Mouse (Mus musculus): ENCODE data around the gene Nebl. TPM values are rescaled to one million over a fixed set of nuclear protein-coding genes. Genes with fewer than 3 reads are reported as not detected.

The Nebl gene
- polyA plus RNA-seq, 1 experiment = 42.5 TPM

DNA sequence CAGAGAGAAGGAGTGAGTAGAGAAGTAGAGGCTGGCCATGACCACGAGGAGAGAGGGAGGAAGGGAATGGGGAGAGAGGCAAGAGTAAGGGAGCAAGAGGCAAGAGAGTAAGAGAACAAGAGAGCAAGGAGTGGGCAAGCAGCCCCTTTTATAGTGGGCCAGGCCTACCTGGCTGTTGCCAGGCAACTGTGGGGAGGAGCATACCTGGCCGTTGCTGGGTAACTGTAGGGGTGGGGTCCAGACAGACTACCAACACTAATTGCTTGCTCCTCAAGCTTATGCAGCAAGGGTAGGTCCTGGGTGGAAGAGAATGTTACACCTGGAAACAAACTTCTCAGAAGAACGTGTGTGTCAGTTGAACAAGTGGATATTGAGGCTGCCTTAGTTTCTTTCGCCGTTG is 20.0 kb downstream of the Nebl start:
- no peak for DNase-seq (ENCODE audit: extremely low spot score in 1 of 2, low spot score in 1 of 2)

DNA sequence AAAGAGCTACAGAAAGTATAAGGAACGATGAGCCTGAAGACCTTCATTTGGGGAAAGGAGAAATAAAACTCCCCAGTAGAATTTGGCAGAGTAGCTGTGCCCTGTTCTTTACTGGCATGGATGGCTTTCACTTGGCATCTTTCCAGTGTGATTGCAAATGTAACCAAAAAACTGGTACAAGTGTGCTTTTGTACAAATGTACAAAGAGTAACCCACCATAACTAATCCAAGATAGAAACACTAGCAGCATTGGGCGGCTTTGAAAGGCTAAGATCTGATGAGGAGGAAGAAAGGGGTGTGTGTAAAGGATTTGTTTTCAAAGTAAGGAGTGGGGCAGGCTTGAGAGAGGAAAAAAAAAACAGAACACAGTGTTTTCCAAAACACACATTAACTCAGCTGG is 21.2 kb downstream of the Nebl start:
- no peak for DNase-seq (ENCODE audit: extremely low spot score in 1 of 2, low spot score in 1 of 2)

GRCm38 (mm10) chr2:17705964-17706363 is 25.3 kb downstream of the Nebl start:
- DNase-seq (ENCODE audit: extremely low spot score in 1 of 2, low spot score in 1 of 2) = no peak

- no peak for DNase-seq (ENCODE audit: extremely low spot score in 1 of 2, low spot score in 1 of 2)
These were observed 25.8 kb downstream of the Nebl start for GRCm38 (mm10) chr2:17705426-17705825.

GRCm38 (mm10) chr2:17703170-17703512 is 28.1 kb downstream of the Nebl start:
- no peak for DNase-seq (ENCODE audit: extremely low spot score in 1 of 2, low spot score in 1 of 2)

DNA sequence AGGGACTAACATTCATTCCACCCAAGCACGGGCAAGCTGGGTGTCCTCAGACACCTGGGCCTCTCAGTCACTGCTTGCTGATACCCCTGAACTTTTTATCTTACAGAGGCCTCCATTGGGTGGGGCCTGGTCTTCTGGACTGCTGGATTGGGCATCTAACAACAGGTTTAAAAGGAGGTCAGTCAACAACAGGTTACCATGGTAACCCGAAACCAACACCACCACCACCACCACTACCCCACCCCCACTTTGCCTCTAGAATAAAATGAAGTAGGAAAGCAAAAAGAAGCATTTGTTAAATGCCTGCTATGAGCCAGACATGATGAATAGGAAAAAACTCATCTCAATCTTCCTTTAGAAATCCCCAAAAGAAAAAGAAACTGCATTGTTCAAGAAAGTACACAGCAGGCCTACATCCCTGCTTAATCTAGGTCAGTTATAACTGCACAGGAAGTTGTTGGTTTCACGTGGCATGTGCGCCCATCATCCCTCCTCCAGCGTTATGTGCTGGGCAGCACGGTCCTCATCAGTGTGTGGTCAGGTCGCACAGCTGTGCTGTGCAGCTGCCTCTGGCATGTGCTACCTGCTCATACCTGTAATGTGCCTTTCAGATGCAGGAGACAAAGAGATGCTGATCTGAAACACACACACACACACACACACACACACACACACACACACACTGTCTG is 28.6 kb downstream of the Nebl start:
- no peak for DNase-seq (ENCODE audit: extremely low spot score in 1 of 2, low spot score in 1 of 2)

- no peak for DNase-seq (ENCODE audit: extremely low spot score in 1 of 2, low spot score in 1 of 2)
These were observed 32.8 kb downstream of the Nebl start for GRCm38 (mm10) chr2:17698161-17699087.

DNA sequence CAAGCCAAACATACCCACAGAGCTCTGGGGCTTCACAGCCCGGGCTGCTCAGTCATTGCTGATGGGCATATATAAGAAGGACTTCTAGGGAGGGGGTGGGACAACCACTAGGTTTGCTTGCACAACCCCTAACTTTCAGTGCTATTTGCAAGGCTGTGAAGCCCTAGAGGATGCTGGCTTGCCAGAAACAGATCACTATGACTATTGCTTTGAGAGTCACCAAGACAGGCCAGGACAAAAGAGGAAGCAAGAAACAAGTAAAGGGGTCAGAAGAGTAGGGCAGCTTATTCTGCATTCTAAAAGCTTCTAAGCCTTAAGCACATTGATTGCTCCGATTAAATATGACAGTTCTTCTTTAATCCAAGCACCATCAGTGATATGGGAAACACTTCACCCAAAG is 38.3 kb downstream of the Nebl start:
- DNase-seq (ENCODE audit: extremely low spot score in 1 of 2, low spot score in 1 of 2) = no peak

DNA sequence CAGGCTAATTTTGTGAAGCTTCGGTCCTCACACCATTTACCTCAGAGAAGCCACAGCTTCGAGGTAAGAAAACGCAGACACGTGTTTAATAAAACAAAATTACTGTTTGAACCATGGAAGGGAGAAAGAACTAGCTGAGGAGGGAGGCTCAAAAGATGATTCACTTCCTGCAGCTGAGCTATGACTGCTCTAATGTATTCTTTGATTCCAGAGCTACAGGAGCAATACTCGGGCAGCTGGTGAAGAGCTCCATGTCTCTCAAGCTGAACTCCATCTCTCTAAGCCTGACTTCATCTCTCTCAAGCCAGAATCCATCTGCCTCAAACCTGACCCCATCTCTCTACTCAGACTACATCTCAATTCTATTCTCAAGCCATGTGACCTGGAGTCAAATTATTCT is 41.0 kb downstream of the Nebl start:
- DNase-seq (ENCODE audit: extremely low spot score in 1 of 2, low spot score in 1 of 2) = no peak

DNA sequence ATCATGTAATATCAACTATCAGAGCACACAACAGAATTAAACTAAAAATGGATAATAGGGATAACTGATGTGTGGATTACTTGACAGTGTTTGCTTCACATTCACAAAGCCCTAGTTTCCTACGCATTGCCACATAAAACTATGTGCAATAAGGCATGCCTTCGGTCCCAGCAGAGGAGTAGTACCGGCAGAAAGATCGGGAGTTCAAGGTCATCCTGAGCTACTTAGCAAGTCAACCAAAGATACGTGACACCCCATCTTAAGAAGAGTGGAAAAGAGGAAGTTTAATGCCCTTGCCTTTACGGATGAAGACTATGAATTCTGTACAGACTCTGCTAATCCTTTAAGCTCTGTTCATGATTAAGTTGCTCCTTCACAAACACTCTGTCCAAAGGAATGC is 44.1 kb downstream of the Nebl start:
- no peak for DNase-seq (ENCODE audit: extremely low spot score in 1 of 2, low spot score in 1 of 2)

- no peak for DNase-seq (ENCODE audit: extremely low spot score in 1 of 2, low spot score in 1 of 2)
These were observed 47.8 kb downstream of the Nebl start for GRCm38 (mm10) chr2:17683326-17684040.

DNA sequence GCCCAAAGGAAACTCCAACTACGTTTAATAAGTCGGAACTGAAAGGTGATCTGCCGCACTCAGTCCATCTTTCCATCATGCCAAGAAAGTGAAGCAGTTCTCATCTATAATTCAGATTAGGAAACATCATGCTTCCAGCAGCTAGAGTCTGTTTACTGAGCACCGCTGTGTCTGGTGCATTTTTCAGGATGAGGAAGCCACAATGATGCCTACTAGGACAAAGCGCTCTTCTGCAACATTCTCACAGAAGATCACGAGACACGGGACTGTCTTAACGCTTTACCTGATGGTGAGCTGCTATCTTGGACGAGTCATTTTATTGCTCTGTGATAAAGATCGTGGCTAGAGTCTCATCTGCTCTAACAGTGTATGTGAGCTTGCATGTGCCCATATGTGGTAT is 59.1 kb downstream of the Nebl start:
- DNase-seq (ENCODE audit: extremely low spot score in 1 of 2, low spot score in 1 of 2) = no peak

DNA sequence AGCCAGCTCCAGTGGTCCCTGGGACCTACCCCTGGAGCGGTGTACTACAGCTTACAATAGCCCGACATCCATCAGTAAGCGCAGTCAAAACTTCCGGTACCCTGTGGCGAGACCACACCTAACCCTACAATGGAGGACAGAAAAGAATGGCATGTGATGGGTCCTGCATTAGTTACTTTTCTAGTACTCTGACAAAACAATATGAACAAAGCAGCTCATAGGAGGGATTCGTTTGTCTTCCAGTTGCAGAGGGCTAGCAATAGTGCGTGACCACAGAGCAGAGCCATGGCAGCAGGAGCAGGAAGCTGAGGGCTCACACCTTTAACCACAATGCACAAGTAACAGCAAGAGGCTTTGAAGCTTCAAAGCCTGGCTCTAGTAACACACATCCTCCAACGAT is 59.7 kb downstream of the Nebl start:
- no peak for DNase-seq (ENCODE audit: extremely low spot score in 1 of 2, low spot score in 1 of 2)

DNA sequence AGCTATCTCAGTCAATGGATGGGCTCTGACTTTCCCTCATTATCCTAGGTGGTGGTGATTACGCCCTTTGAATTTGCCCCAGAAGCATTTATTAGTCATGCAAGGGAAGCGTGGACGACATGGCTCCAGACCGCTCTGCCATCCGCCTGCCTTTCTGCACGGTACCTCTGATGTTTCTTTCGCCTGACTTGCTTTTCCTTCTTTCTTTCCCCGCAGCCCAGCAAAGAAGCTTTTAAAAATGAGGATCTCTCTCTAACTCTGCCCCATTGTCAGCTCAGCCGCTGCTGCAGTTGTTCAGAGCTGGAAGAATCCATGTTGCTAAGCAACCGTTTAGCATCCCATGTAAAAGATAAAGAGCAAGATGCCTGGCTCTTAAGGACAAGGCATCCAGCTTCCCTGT is 61.3 kb downstream of the Nebl start:
- DNase-seq (ENCODE audit: extremely low spot score in 1 of 2, low spot score in 1 of 2) = peak; percentile 21 to 53

DNA sequence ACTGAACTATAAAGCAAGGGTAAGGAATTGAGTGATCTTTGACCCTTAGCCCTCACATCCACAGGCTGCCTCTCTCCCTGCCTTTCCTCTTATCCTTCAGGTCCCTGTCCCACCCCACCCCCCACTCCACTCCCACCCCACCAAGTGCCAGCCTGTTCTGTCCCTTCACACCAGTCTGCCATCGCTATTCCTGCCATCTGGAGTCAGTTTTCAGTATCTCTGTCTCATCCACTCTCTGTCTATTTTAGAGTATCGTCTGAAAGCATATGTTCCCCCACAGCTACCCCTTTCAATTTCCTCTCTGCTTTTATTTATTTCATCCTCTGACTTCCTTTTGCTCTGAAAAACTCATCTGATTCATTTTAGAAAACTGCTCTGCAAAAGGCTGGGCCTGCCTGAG is 62.3 kb downstream of the Nebl start:
- DNase-seq (ENCODE audit: extremely low spot score in 1 of 2, low spot score in 1 of 2) = peak in 1 of 2 experiments; percentile 45

DNA sequence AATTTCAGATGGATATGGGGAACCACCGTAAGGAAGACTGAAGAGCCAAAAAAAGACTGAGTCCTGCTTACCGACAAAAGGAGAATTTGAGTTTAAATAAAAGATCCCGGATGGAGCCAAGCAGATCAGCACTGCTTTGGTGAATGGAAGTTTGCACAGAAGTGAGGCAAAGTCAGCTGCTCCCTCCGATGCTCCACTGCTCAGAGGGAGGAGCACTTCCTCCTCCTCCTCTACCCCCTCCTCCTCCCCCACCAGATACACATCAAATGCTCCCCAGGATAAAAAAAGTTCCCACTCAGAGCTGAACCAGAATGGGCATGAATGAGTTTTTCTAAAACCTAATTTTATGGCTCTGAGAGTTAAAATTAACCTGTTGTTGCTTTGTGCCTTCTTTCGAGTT is 73.1 kb downstream of the Nebl start:
- peak in 1 of 2 experiments; percentile 26 for DNase-seq (ENCODE audit: extremely low spot score in 1 of 2, low spot score in 1 of 2)

DNA sequence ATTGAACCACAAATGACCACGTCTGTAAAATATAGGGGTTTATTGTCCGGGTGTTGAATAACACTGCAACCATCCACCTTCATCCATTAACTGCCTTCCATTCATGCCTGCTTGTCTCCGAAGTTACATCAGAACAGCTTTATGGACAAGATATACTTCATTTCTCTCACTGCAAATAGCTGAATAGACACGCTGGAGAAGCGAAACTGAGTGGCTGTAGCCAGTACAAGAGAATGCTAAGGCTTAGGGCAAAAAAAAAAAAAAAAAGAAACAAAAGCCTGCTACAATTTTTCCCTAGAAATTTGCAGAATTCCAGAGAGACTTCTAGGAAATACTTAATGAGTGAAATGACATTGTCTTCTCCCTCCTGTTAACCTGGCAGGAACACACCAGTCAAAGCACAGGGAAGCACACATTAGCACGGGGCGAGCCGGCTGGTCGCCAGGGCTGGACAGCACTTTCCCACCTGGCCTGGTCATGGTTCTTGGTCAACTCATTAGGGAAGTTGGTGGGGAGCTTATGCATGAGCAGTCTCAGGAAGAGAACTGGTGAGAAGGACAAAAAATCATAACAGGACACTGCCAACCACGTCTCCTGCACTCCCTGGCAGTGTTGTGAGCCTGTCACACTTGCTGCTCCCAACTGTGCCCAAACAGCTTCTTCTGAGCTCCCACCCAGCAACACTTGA is 81.0 kb downstream of the Nebl start:
- DNase-seq (ENCODE audit: extremely low spot score in 1 of 2, low spot score in 1 of 2) = no peak

DNA sequence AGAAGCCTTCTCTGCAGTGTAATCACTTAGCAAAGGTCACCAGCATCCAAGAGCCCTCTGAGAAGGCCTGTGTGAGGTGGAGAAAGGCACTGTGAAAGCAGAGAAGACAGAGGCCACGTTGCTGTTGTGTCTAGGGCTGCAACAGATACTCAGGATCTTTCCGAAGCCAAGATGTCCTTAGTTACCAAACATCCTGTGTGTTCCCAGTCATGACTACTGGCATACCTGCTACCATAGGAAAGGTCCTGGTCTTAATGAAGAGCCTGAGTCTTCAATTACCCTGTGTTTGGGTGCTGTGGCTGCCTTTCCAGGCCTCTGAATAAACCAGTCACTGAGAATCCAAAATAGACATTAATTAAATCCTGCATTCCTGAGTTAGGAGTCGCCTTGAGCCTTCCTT is 81.5 kb downstream of the Nebl start:
- DNase-seq (ENCODE audit: extremely low spot score in 1 of 2, low spot score in 1 of 2) = no peak

DNA sequence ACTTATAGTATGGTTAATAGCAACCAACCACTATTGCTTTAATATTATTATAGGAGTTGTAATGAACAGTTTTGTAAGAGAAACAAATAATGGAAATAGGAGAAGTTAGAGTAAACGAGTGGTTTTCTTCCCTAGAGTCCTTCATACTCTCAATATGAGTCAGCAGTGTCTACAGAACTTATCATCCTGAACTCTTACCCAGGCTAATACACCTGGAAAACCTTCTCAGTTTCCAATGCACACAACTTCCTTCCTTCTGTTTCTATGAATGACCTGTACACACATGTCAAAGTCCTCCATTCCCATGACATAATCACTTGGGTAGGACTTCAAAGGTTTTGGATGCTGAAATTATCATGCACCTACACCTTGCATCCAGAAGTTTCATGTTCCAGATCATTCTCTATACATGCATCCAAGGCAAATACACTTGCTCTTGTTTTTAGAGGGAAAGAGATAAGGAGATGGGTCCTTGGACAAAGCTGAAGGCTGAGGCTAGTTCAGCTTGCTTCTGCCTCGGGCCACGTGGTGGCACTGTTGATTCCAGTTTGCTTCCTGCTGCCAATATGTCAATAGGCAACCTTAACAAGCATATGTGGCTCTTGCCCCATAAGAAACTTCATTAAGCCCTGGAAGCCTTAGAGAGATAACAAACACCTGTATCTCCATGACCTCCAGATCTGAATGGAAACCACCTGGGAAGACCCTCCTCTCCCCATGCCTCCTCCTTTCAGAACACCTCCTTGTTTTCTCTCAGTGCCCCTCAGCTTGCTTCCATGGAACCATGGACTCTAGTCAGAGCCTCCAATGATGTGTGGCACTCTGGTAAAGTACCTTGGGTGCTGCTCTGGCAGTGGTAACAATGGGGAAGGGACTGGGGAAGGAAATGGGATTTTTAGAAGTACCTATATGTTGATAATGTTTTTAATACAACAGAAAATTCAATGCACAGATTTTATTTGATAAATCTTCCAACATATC is 86.7 kb downstream of the Nebl start:
- DNase-seq (ENCODE audit: extremely low spot score in 1 of 2, low spot score in 1 of 2) = peak; percentile 29 to 81

DNA sequence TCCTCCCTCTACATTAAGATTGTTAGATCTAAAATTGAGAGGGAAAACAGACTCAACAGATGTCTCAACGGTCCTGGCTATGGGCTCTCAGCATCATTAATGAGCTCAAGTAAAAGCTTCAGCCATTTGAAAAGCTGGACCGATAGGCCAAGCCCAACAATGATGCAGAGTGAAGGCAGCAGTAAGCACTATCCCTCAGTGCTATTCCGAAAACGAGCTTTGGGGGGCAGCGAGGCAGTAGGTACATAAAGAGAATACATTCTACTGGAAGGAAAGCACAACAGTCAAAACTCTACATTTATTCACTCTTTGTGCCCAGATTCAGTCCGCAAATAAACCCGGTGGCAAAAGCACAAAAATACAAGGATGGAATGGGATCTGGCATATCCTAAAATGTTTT is 87.4 kb downstream of the Nebl start:
- DNase-seq (ENCODE audit: extremely low spot score in 1 of 2, low spot score in 1 of 2) = no peak

Data from frontal cortex, adult 2 months (tissue).